Mouse (Mus musculus): Measurements from ENCODE around the gene BC025920.

Gene BC025920

GRCm38 (mm10) chr10:81642648-81643448, 36.8 kb downstream of the BC025920 start:
- DNase-seq (ENCODE audit: low spot score in 2 of 2), result no peak

DNA sequence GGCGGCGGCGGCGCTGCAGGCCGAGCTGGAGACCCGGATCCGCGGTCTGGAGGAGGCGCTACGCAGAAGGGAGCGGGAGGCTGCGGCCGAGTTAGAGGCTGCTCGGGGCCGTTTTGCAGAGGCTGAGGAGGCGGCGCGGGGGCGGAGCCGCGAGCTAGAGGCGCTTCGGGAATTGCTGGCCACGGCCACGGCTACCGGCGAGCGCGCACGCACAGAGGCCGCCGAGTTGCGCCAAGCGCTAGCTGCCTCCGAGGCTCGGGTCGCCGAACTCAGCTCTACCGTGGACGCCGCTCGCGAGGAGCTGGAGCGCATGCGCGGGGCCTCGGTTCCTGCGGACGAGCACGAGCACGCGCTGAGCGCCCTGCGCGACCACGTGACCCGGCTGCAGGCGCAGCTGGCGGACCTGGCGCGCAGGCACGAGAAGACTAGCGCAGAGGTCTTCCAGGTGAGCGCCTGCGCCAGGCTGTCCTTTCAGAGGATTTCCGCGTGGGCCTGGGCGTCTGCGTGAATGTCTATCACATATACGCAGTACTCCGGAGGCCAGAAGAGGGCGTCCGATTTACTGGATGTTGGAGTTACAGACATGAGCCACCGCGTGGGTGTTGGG, 37.5 kb downstream of the BC025920 start:
- peak; percentile 86 to 94 for DNase-seq (ENCODE audit: low spot score in 2 of 2)

GRCm38 (mm10) chr10:81644162-81644561, 38.1 kb downstream of the BC025920 start:
- DNase-seq (ENCODE audit: low spot score in 2 of 2), result no peak

DNA sequence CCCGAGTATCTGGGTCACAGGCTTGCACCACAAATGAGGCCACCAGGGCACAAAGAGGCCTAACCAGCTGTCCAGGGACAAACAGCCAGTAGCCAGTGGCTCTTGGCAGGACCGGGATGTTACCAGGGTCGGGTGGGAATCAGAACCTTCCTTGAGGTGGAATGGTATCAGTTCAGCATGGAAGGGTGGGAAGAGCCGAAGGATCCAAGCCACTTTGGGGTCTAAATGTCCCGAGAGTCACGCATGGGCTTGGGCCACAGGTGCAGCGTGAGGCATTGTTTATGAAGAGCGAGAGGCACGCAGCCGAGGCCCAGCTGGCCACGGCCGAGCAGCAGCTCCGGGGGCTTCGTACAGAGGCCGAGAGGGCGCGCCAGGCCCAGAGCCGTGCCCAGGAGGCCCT, 38.6 kb downstream of the BC025920 start:
- DNase-seq (ENCODE audit: low spot score in 2 of 2), result no peak

DNA sequence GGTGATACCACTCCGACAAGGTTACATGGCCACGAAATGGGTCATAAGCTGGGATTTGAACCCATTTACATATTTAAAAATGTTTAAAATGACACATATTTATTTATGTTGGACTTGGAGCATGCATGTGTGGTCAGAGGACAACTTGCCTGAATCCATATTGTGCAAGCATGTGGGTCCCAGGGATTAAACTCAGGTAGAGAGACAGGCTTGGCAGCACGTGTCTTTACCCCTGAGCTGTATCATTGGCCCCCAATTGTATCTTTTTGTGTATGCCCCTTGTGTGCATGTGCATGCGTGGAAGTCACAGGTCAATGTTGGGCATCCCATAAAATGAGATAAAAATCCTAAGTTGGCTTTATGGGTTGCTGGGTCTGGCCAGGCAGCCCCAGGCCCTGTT, 39.3 kb downstream of the BC025920 start:
- no peak for DNase-seq (ENCODE audit: low spot score in 2 of 2)

DNA sequence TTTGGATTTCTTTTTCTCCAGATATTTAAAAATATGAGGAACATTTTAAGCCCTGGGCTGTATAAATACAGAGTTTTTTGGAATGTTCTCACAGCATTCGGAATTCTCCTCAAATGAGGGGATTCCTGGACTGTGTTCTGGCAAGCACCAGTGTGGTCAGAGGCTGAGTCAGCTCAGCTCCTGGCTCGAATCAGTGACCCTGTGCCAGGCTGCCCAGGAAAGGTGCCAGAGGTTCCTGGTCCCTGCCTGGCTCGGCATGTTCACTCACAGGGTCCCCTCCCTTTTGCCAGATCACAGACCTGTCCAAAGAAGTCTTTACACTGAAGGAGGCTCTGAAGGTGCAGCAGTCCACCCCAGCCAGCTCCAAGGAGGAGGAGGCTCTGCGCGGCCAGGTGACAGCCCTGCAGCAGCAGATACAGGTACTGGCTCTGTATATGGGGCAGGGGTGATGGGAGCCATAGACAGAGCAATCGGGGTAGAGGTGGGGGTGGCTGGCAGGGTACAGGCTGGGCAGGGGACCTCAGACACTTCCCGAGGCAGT, 40.0 kb downstream of the BC025920 start:
- no peak for DNase-seq (ENCODE audit: low spot score in 2 of 2)

DNA sequence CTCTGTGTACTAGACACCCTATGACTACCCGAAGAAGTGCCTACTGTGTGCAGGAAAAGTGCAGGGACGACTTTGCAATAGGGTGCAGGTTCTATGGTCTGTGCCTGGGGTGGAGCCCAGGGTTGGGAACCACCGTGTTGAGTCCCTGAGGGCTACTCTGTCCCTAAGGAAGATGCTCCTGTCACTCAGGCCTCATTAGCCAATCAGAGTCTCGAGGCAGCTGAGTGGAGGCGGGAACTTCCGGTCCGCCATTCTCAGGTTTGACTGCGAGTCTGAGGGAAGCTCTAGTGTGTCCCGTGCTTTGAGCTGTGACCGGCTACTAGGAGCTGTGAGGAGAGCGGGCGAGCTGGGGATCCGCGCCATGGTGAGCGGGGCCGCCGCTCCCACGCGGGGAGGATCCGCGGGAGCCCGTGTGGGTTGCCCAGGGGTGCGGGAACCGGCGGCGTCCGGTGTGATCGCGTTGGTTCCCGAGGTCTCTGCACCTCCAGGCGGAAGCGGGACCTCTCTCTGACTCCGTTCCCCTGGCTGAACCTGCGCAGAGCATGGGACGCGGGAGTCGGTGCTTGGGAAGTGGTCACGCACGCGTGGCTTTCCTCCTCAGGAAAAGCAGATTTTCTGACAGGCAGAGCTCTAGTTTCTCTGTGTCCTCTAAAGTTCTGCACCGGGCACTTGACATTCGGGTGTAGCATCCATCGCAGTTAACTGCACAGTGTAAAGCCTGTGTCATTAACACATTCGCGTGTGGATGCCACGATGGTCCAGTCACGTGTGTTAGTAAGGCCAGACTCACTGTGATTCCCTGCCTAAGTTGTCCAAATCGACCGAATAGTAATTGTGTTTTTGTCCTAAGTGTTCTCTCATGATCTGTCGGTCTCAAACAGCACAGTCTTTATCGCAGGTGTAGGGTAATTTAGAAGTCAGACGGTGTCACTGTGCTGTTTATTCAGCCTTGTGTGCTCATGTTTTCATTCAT, 43.0 kb downstream of the BC025920 start, which contains the start of gene Gm10778:
Gm10778 (plus strand) TSS at position 257 of the 973 bp plus-strand sequence.
- DNase-seq (ENCODE audit: low spot score in 2 of 2), result peak; percentile 76 to 80

DNA sequence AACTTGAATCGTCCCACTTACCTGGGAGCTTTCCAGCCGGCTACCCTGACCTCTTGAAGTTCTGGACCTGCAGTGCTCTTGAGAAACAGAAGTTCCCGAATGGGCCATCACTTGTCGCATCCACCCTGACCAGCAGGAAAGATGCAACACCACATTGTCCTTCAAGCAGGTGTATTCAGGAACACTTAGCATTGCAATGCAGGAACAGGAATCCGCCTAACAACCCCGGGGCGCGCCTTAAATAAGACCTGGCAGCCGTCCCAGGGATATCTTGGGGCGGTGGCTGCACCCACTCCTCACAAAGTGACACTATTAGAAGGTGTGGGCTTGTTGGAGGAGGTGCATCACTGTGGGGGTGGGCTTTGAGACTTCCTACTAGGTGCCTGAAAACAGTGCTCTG, 49.1 kb downstream of the BC025920 start:
- DNase-seq (ENCODE audit: low spot score in 2 of 2), result no peak

DNA sequence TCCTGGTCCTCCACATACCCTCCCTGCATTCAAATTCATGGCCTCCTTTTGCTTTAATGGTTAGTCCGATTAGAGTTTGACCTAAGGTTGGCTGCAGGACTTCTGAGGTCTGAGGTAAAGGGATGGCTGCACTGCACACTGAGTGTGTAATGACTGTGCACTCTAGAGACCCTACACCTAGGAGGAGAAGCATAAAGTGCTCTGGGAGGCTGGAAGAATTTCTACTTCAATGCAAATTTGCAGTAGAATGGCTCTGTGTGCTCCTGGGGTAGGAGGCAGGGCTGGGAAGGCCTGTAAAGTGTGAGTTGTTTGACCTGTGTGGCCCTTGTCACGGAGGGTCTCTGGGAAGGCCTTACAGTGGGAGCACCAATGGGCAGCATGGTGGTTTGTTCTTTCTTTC, 50.1 kb downstream of the BC025920 start:
- DNase-seq (ENCODE audit: low spot score in 2 of 2), result no peak
